Mouse (Mus musculus) frontal cortex, postnatal 36 days (tissue): ENCODE measurements around the gene Marc2.
A peak's percentile ranks its signal among the peaks of the same experiment; 100 is the strongest.

Experiments
- DNase-seq, 2 experiments: peaks; one replicate each; pipeline ENCODE4 v3.0.0; 2022; ENCODE audit warnings: low spot score in 2 of 2

Gene Marc2

DNA sequence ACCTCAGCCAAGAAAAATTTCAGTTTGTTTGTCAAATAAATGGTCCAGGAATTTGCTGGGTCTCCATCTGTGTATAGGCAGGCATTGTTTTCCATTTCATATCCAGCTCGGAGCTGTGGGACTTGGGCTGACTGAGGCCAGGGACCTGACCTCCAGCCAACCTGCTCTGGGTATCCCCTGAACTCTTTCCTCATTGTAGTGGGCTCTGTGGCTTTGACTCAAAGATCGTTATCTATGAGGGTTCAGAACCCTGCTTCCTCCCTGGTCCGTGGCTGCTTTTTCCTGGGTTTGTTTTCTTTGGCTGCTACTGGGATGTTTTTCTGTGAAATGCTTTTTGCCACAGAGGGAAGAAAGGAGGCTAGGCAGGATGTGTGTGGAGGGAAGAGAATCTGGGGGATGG is 7.7 kb upstream of the Marc2 start:
- no peak for DNase-seq

GRCm38 (mm10) chr1:184853339-184853738 is 7.1 kb upstream of the Marc2 start:
- DNase-seq: peak; percentile 35 to 60

DNA sequence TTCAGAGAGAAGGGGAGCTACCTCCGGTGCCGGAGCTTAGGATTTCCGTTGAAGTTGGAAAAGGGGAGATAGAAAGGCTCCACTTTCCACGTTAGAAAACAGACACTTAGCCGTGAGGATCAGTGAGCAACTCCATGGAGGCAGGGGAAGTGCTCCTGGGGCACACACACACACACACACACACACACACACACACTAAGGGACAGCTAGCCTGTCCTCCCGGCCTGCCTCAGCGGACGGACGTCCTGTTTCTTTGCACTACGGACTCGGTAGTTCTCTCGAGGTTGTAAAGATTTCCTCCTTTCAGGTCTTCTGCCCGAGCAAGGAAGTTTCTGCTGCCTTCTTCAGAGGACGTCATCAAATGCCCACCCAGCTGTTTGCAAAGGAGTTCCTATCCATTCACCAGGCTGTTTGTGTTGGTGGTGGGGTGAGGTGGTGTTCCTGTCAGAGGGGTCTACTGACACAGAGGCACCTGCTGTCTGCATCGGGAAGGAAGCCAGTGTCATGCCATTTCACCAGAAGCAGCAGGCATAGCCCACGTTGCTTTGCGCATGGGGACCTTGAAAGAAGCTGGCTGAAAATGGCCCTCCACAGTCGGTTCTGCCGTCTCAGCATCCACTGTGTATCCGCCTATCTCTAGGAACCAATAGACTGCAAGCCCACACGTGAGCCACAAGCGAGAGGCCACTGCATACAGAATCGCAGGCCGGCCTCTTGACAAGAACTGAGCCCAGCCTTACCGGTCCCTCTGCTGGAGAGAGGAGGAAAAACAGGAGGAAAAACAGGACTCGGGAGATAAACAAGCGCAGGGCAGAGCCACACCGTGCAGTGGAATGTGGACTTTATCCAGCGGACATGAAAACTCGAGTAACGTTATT is 5.7 kb upstream of the Marc2 start:
- peak; percentile 46 to 86 for DNase-seq

DNA sequence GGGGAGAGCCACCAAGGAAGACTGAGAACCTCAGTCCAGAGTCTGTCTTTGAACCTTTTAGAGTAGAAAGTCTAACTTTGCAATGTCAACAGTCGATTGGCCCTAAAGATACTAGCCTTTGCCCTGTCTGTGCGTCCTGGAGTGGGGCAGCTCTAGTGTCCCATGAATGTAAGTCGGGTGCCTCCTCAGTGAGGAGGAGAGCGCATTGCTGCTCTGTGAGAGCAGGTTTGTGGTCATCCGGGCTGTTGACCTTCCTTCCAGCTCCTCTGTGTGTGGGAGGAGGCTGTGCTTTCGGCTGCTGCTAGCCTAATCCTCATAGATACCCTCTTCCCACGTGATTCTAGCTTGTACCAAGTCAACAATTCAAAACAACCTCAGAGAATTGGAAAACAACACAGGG is 4.9 kb upstream of the Marc2 start:
- DNase-seq: no peak

DNA sequence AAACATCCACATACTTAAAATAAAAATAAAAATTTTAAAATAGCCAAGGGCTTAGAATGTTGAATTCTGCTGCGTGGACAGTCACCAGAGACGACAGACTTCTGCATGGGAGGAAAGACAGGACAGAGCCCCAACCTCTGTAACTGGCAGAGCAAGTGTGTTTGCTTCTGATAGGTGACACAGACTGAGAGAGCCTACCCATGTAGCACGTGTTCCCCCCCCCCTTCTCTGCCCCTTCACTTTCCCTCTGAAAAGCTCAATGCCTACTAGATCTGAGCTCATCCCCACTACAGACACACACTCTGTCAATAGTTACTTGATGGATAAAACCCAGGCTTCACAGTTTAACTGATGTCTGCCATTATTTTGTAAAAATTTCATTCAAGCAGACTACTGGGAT is 722 bp upstream of the Marc2 start:
- no peak for DNase-seq

DNA sequence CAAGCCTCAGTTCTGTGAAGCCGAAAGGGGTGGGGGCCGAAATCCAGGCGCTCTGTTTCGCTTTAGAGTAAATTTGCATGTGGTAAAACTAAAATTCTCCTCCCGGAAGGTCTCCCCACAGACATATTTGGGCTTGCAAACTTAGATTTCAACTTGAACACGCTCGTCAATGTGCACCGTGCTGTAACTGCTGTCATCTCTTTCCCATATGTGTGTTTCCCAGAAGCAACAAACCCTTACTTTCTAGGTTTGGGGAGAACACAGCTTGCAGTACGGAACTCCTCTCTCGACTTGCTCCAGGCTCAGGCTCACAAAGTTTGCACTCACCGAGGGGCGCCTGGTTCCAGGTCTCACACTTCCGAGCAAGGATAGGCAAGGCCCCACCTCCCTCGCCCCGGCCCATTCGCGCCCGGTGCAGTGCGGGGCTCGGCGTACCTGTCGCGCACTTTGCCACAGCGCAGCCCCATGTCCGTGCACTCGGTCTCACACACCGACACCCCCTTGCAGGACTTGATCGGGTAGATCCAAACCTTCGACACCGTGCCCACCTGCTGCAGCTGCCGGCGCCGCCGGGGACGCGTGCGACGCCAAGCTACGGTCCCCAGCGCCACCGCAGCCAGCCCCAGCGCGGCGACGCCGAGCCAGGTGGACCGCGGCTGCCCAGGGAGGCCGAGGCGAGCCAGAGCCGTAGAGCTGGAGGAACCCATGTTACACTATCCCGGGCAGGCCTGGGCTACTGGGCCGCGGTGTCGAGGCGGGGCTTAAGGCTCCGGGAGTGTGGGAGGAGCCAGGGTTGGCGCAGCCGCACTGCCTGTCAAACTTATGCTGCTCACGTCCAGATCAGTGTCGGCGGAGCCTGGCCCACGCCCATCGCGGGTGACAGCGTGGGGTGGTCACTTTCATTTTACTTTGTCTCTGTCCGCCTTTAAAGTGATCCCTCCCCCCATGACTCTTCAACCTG is 860 bp downstream of the Marc2 start:
- DNase-seq: peak; percentile 87 to 88

GRCm38 (mm10) chr1:184844326-184845066 is 1.8 kb downstream of the Marc2 start:
- DNase-seq: no peak

DNA sequence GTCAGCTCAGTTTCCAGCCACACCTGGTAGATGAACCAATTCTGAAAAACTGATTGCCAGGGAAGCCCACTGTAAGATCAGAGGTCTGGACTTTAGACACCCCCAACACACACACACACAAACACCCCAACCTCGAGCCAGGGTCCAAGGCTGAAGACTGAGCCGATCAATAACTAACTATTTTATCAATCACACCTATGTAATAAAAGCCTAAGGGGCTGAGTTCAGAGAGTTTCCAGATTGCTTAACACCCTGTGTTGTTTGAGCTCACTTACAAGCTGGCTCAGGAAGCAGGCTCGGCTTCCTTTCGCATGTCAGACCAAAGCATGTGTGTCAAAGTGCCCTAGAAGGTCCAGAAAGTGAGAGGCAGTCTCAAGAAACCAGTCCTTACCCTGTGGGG is 8.6 kb downstream of the Marc2 start:
- DNase-seq: no peak

DNA sequence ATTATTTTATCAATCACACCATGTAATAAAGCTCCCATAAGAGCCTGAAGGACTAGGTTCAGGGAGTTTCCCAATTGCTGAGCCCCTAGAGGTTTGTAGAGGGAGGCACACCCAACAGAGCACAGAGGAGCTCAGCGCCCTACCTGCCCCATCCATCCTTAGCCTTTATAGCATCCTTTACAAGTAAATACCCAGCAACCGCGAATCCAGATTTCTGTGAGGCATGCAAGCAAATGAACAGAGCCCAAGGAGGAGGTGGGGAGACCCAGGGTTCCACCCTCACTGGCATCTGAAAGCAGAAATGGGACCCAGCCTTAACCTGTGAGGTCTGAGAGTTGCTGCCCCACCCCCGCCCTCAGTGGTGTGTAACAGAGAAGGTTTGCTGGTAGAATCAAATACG is 9.9 kb downstream of the Marc2 start:
- no peak for DNase-seq

GRCm38 (mm10) chr1:184833499-184833898 is 12.8 kb downstream of the Marc2 start:
- no peak for DNase-seq

- DNase-seq: no peak
Observed at GRCm38 (mm10) chr1:184832211-184832610, 14.0 kb downstream of the Marc2 start.

DNA sequence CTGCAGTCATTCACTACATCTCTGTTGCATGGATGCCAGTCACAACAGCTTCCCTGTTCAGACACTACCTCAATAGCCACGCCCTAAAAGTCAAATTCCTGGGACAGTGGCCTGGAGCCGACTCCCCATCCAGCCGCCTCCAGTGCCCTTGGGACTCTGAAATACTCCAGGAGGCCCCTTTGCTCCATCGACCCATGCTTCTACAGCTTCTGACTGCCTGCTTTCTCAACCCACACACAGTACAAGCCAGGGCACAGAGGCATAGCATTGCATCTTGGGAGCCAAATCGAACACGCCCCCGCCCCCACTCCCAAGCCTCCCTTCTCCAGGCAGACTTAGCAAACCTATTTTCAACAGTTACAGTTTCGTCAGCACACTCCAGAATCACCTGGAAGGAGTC is 16.4 kb downstream of the Marc2 start:
- DNase-seq: no peak

- no peak for DNase-seq
Observed at GRCm38 (mm10) chr1:184827175-184827701, 19.0 kb downstream of the Marc2 start.

- peak in 1 of 2 experiments; percentile 45 for DNase-seq
Observed at GRCm38 (mm10) chr1:184825093-184825492, 21.2 kb downstream of the Marc2 start.

DNA sequence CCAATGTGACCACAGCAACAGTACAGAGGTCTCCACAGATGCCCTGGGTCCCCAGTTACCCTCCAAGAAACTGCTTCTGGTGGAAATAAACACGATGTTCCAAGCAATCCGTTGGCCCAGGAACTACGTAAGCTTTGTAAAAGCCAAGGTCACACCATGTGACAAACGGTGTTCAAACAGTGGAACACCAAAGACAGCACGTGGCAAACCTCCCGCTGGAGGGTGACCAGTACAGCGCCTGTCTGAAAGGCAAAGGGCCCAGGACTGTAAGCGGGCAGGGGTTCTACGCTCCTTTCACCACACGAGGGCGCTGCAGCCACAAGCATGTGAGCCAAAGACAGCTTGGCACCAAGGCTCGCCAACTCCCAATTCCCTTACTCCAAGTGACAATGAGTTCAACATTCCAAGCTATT is 21.8 kb downstream of the Marc2 start:
- DNase-seq: peak; percentile 84

DNA sequence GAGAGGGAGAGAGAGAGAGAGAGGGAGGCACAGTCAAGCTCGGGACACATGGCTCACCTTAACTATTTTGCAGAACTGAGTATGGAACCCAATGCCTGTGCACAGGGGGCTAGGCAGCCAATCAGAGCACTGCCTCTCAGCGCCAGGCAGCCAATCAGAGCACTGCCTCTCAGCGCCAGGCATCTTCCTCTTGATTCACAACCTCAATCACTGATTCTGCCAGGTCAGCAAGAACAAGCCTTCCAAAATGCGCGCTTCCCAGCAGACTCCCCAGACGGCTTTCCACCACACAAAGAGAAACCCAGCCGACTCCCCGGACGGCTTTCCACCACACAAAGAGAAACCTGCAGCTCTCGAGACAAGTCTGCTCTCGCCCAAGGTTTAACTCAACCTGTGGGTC is 23.6 kb downstream of the Marc2 start:
- no peak for DNase-seq

GRCm38 (mm10) chr1:184817768-184818167 is 28.5 kb downstream of the Marc2 start:
- DNase-seq: no peak

DNA sequence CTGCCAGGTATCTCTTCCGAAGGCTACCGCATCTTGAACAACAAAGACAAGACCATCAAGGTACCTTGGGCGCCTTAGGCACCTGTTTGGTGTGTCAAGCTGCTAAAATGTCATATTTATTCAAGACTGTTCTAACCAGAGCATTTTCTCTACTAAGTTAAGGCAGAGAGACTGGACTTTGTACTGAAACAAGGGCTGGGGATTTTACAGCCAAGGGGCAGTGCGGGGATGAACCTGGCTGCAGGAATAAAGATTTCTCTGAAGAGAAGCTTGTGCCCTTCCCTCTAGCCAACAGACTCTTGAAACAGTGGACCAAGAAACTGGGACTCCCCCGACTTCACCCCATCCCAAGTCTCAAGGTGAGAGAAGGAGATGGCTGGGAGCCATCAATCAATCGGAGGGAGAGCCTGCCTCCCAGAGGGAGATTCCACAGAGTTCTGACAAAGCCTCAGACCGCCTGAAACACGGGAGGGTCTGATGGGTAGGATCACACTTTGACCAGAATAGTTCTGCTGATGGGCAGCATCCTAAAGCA is 34.5 kb downstream of the Marc2 start:
- no peak for DNase-seq

DNA sequence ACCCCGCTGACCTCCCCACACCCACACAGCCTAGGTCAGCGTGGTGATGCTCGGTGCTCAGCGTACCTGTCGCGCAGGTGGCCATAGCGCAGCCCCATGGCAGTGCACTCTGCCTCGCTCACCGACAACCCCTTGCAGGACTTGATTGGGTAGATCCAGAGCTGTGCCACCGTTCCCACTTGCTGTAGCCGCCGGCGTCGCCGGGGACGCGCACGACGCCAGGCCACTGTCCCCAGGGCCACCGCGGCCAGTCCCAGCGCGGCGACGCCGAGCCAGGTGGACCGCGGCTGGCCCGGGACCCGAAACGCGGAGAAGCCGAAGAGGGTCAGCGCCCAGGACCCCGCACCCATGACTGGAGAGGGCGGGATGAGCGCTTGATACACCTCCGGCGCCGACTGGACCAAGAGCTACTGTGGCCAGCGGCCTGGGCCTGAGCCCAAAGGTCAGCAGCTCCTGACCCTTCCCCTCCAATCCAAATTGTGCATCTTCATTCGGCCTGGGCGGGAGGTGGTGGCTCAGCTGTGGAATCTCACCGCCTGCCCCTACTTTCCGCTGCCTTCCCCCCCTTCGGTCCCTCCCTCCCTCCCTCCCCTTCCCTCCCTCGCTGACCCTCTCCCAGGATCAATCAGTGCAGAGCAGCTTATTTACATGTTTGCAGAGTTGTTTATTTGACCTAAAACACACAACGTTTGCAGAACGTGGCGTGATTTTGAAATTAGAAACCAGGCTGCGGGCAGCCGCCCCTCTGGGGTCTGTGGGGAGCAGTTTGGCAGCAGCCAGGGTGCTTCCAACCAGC is 35.3 kb downstream of the Marc2 start, which contains the start of gene Marc1:
Gene Marc1 (minus strand): TSS at position 534 of the 796 bp plus-strand sequence.
- no peak for DNase-seq

GRCm38 (mm10) chr1:184809578-184810001 is 36.7 kb downstream of the Marc2 start:
- no peak for DNase-seq
